Mouse (Mus musculus): ENCODE data around the gene Vwa5a. TPM values are rescaled to one million over a fixed set of nuclear protein-coding genes. Genes with fewer than 3 reads are reported as not detected.

Vwa5a gene
- polyA plus RNA-seq, 1 experiment from 2014 or later, result 9.0 TPM

Other genes starting within 250 kb of the Vwa5a start
- not detected in 2 replicates for gene Olfr905, start 247.2 kb upstream of the Vwa5a start, polyA plus RNA-seq (2016; fragmentation: Nextera tagmentation; extraction: Ambion mirVana)
- not detected in 2 replicates for gene Olfr906, start 231.2 kb upstream of the Vwa5a start, polyA plus RNA-seq (2016; fragmentation: Nextera tagmentation; extraction: Ambion mirVana)
- not detected in 2 replicates for gene Olfr907, start 222.5 kb upstream of the Vwa5a start, polyA plus RNA-seq (2016; fragmentation: Nextera tagmentation; extraction: Ambion mirVana)
- not detected in 2 replicates for gene Olfr911-ps1, start 196.7 kb upstream of the Vwa5a start, polyA plus RNA-seq (2016; fragmentation: Nextera tagmentation; extraction: Ambion mirVana)
- not detected in 2 replicates for gene Olfr910, start 180.4 kb upstream of the Vwa5a start, polyA plus RNA-seq (2016; fragmentation: Nextera tagmentation; extraction: Ambion mirVana)
- not detected in 2 replicates for gene Olfr912, start 138.1 kb upstream of the Vwa5a start, polyA plus RNA-seq (2016; fragmentation: Nextera tagmentation; extraction: Ambion mirVana)
- not detected in 2 replicates for gene Olfr913, start 125.5 kb upstream of the Vwa5a start, polyA plus RNA-seq (2016; fragmentation: Nextera tagmentation; extraction: Ambion mirVana)
- gene Olfr914, start 113.2 kb upstream of the Vwa5a start, polyA plus RNA-seq (2016; fragmentation: Nextera tagmentation; extraction: Ambion mirVana), result not detected in 2 replicates
- gene Olfr916, start 58.4 kb upstream of the Vwa5a start, polyA plus RNA-seq (2016; fragmentation: Nextera tagmentation; extraction: Ambion mirVana), result not detected in 2 replicates
- gene Olfr917, start 52.4 kb upstream of the Vwa5a start, polyA plus RNA-seq (2016; fragmentation: Nextera tagmentation; extraction: Ambion mirVana), result not detected in 2 replicates
- not detected in 2 replicates for gene Olfr918, start 43.7 kb upstream of the Vwa5a start, polyA plus RNA-seq (2016; fragmentation: Nextera tagmentation; extraction: Ambion mirVana)
- not detected in 2 replicates for gene Olfr919, start 14.6 kb upstream of the Vwa5a start, polyA plus RNA-seq (2016; fragmentation: Nextera tagmentation; extraction: Ambion mirVana)
- gene Olfr920, start 34.0 kb downstream of the Vwa5a start, polyA plus RNA-seq (2016; fragmentation: Nextera tagmentation; extraction: Ambion mirVana), result not detected in 2 replicates
- gene Olfr921, start 54.8 kb downstream of the Vwa5a start, polyA plus RNA-seq (2016; fragmentation: Nextera tagmentation; extraction: Ambion mirVana), result not detected in 2 replicates
- gene Olfr922, start 96.3 kb downstream of the Vwa5a start, polyA plus RNA-seq (2016; fragmentation: Nextera tagmentation; extraction: Ambion mirVana), result not detected in 2 replicates
- gene Olfr923, start 108.3 kb downstream of the Vwa5a start, polyA plus RNA-seq (2016; fragmentation: Nextera tagmentation; extraction: Ambion mirVana), result not detected in 2 replicates
- not detected in 2 replicates for gene Olfr924, start 126.2 kb downstream of the Vwa5a start, polyA plus RNA-seq (2016; fragmentation: Nextera tagmentation; extraction: Ambion mirVana)
- gene Olfr26, start 136.8 kb downstream of the Vwa5a start, polyA plus RNA-seq (2016; fragmentation: Nextera tagmentation; extraction: Ambion mirVana), result not detected in 2 replicates
- gene Olfr926, start 158.9 kb downstream of the Vwa5a start, polyA plus RNA-seq (2016; fragmentation: Nextera tagmentation; extraction: Ambion mirVana), result not detected in 2 replicates
- not detected in 2 replicates for gene Olfr930, start 211.5 kb downstream of the Vwa5a start, polyA plus RNA-seq (2016; fragmentation: Nextera tagmentation; extraction: Ambion mirVana)

All from midbrain, embryonic 12.5 days (tissue).